Mouse (Mus musculus) cerebellum, adult 8-10 months (tissue): ENCODE data around the gene Oxsm.

Source experiments
- DNase-seq: peaks from one replicate; pipeline ENCODE4 v3.0.0; 2022

The Oxsm gene

DNA sequence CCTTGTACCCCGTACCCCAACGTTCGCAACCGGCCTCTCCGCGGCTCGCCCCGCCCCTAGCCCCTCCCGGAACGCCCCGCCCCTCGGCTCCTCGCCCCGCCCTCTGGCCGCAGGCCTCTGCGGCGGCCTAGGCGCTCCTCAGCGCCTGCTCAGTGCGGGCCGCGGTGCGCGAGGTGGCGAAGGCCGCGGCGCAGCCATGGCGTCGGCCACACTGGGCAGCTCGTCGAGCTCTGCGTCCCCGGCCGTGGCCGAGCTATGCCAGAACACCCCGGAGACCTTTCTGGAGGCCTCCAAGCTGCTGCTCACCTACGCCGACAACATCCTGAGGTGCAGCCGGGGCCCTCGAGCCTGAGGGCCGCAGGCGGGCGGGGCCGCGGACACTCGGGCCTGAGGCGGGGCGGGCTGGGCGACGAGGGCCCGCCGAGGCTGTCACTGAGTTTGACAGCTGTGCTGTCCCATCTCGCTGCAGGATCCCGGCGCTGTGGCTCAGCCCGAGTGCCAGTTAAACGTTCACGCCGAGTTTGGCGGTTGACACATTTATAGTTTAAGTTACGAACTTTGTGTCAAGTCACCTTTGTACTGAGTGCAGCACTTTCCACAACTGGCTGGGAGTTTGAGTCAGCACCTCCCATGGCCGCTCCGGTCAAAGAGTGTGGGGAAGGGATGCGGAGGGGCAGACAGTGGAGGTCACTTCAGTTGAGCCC, at the start of gene Oxsm, which contains the start of gene Ngly1:
Gene Oxsm, minus strand, starts transcription at position 638 of the 704 bp plus-strand sequence.
Gene Ngly1, plus strand, starts transcription at position 110 of the 704 bp plus-strand sequence.
- peak; percentile 85 for DNase-seq

DNA sequence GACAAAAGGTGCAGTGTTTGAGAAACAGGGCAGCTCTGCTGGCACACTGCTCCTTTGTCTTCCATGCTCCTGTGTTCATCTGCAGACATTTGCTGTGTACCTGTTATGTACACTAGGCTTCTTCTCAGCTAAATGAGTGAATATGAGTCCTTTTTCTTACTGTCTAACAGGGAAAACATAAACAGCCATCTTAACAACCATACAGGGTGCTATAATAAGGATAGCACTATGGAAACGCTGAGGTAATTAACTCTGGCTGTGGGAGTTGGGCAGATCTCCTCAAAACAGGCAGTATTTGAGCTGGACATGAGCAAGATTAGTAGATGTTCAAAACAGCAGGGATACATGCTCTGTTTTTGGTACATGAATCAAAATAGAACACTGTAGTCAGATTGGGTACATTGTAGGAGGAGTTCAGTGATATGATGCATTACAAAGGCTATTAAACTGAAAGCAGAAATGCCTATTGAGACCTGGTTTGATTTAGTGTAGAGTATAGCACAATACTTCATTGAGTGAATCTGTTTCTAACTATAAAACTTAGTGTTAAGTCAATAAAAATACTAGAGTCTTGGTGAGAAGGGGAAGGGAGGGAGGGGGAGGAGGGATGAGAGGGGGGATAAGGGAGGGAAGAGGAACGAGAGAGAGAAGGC, 47.3 kb upstream of the Oxsm start:
- DNase-seq: no peak

DNA sequence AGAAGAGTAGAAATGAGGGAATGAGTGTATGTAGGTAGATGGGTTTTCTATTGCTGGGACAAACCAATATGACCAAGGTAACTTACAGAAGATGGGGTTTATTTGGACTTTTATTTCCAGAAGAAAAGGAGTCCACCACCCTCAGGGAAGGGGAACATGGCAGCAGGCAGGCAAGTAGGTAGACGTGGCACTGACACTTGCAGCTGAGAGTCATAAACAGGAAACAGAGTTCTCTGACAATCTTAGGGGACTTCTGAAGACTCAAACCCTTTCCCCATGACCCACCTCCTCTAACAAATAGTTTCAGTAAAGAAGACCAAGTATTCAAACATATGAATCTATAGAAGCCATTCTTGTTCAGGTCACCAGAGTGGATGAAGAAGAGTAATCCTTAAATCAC, 44.3 kb upstream of the Oxsm start:
- DNase-seq: no peak

DNA sequence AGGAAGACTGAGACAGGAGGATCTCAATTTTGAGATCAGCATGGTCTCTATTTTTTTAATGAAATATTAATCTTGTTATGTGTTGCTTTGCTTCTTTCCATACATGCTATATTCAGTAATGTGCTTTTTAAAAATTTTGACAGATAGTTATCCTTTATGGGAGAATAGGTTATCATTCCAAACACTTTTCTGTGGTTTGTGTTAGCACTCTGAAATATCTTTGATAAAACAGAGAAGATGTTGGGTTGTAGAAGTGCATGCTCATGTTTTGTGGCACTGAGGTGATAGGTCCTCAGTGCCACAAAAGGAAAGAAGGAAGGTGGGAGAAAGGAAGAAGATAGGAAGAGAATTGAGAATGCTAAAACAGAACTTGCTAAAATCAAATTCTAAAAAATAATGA, 43.4 kb upstream of the Oxsm start:
- no peak for DNase-seq

DNA sequence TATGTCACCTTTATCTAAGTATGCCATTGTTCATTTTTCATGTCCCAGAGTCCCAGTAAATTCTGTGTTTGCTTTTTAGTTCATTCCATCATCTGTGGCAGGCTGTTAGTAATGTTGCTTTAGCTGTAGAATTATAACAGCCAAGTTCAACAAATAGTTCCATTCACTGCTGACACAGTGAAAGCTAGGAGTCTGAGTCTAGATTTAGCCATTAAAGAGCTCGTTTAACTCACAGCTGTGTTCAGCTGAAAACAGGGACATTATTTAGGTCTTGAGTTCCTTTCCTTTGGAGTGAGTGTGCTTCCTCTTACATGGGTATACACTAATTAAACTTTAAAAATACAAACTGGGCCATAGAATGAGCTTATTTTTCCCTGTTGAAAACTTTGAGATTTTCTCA, 42.8 kb upstream of the Oxsm start:
- DNase-seq: no peak

DNA sequence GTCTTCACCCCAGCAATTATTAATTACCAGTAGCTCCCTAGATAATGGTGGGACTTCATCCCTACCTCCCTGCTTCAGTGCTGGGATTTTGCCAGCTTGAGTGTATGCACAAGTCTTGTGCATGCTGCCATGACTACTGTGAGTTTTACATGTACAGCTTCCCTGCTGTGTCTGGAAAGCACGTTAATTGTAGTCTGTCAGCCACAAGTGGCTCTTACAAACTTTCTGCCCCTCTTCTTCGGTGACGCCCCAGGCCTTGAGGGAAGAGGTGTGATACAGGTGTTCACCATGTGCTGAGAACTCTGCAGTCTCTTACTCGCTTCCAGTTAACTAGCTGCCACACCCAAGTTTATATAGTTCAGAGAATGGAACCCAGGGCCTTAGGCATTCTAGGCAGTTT, 34.4 kb upstream of the Oxsm start:
- no peak for DNase-seq

DNA sequence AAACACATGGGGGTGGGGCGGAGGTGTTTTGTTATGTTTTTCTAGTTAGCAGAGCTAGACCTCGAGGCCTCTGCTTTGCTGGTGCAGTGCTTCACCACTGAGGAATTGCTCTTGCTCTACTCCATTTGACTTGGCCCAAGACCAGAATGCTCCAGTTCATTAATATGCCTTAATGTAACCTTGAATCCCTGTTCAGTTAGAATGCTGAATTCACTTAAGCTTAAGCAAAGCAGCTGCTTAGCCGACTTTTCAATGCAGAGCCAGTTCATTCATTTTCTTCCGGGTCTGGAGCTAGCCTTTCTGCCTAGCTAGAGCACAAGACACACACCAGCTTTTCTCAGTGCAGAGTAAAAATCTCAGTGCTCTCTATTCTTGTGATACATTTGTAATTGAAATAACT, 29.6 kb upstream of the Oxsm start:
- DNase-seq: no peak

DNA sequence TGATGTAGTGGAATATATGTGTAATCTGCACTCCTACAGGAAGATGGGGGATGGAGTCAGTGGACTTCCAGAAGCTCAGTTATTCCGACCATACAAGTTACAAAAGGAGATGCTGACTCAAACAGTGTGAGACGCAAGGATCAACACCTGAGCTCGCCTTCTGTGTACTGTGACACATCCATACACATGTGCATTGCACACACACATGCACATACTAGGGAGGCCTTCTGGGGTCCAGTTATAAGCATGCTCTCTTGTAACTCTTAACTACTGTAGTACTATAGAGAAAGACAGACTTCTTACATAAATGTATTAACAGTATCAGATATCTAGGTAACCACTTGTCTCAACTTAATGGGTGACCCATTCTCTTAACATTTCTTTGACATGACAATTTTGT, 24.1 kb upstream of the Oxsm start:
- DNase-seq: no peak

DNA sequence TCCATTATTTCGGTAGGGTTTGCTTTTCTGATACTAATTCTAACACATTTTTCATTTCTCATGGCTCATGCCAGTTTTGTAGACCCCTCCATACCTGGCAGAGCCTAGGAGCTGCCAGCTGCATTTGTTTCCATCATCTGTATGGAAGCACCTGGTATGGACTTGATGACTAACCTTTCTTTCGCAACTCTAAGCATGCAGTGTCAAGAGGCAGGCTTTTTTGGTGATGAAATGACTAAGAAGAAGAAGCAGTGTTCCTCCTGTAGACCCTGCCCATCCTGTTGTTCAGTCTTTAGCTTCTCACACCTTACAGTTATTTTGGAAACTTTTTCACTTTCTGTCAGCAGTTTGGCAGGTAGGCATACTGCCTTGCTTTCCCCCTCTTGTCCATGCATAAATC, 20.2 kb upstream of the Oxsm start:
- no peak for DNase-seq

DNA sequence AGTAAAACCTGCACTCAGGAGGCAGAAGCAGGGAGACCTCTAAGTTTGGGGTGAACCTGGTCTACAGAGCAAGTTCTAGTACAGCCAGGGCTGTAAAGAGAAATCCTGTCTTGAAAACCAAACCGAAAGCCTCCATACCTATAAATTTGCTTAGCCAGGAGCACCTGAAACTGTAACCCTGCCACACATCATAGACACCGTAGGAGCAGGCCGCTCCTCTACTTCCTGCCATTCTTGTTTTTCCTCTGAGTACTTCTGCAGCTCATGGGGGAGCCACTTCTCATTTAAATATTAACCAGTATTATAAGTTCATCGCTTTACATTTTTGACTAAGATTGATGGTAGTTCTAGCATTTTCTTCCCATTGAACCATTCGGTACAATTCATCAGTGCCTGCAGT, 17.4 kb upstream of the Oxsm start:
- no peak for DNase-seq

DNA sequence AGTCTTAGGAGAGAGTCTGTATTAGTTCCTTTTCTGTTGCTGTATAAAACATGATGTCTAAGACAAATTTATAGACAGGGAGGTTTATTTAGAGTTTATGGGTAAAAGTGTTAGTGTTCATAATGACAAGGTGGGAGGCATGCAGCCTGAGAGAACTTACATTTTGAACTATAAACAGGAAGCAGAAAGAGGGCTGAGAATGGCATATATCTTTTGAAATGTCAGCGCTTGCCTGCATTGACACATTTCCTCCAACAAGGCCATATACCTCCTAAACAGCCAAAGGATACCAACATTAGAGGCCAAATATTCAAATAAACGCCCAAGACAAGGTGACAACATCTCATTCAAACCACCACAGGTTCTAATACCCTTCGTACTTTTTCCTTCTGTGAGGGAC, 12.3 kb upstream of the Oxsm start:
- DNase-seq: no peak

DNA sequence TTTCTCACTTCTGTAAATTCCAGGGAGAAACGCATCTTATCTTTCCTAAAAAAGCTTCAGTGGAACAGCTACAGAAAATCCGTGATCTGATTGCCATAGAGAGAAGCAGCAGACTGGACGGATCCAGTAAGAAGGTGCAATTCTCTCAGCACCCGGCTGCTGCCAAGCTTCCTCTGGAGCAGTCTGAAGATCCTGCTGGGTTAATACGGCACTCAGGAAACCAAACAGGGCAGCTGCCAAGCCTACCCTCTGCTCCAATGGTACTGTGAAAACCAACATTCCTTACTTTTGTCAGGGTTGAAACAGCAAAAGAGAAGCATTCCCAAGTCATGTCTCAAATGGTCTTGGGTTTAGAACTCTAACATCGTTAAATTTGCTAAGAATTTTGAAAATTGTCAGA, 10.9 kb upstream of the Oxsm start:
- DNase-seq: peak; percentile 65

DNA sequence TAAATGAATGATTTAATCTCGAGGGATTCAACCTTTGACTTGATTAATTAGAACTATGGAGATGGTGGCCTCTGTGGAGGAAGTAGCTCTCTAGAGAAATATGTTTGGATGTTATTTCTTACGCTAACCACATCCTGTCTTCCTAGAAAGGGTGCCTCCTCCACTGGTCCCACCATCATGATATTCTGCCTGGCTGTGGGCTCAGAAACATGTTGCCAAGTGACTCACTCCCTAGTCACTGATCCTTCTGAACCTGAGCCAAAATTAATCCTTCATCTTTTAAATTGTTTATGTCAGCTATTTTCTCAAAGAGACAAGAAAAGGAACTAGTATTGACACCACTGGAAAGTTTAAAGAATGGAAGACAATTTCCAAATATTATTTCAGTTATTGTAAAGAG, 6.6 kb upstream of the Oxsm start:
- DNase-seq: no peak

DNA sequence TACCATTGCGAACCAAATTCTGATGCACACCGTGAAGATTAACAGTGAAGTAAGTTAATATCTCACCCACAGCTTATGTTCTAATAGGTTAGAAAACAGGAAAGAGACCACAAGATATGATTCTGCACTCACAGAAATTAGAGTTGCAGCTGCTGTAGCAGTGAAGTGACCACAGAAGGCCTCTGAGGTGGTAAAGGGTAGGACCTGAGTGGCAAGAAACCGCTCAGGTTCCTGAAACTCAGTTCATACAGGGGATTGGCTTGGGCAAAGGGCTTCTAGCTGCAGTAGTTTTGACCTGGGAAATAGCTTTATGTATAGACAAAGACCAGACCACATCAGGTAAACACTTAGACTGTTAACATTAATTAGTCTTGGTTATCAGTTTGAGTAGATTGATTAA, 6.1 kb upstream of the Oxsm start:
- DNase-seq: no peak

DNA sequence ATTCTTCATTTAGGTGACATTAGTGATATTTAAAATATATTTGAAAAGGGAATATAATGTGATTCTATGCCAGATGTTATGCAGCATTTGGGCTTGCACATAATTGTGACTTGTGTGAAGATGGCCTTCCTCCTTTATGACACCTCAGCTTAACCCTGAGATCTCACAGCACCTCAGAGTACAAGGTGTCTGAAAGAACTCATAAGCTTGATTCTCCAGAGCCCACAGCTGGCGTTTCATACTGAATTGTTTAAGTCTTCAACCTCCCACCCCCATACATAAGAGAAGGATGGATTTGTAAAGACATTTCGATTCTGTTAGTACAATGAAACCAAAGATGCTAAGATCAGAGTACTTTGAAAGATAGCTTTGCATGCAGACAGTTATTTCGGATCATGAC, 491 bp upstream of the Oxsm start:
- DNase-seq: no peak

DNA sequence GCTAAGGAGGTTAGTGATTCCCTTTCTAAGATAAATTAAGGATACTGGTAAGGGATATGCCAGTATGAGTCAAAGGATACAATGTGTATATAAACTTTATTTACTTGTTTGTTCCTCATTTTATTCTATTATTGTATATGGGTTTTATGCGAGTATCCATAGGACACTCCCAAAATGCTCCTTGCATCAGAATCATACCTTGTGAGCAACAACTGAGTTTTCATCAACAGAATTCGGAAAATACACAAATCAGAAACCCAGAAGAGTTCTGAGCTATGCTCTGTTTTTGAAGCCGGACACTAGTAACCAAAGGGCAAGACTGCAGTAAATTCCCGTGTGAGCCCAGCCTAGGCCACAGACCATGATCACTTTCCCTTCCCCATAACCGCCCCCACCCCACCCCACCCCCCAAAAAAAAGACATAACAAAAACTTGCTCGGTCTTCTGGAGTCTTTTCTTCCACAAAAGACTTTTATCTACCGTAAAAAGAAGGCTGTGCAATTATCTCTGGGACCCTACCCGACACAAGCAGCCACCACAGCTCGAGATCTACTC, 928 bp downstream of the Oxsm start:
- DNase-seq: no peak

DNA sequence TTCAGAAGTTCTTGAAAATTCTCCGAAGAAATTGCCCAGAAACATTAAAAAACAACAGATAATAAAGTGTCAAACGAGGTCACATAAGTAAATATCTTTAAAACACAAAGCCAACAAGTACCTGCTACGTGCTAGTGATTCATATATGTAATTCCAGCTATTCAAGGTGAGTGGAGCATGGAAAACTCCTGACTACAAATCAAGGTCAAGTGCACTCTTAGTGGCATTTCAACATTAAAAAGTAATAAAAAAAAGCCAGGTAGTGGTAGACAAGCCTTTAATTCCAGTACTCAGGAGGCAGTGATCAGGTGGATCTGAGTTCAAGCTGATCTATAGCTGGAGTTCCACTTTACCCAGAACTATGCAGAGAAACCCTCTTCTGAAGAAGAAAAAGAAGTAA, 1.5 kb downstream of the Oxsm start:
- DNase-seq: no peak

DNA sequence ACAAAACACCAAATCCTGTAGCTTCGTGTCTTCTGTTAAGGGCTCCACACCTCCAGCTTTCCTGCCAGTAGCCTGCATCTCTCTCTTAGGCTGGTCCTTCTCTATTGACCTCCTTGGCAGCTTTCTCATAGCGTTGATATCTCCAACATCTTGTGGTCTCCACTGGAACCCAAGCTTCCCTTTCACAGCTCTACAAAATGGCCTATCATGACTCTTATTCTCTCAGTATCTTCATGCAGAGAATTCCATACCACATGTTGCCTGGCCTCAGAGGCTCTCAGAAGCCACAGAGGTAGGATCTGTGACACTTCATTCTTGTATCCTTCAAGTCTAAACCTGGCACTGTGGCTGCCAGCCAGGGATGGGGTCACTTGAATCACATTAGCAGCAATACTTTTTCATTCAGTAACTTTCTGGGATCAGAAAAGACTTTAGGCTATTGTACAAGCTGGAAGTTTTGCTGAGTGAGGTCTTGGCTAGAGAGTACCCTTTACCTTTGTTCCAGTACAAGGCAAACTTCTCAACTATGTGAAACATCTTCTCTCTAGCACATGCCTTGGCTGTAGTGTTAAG, 3.2 kb downstream of the Oxsm start:
- no peak for DNase-seq

DNA sequence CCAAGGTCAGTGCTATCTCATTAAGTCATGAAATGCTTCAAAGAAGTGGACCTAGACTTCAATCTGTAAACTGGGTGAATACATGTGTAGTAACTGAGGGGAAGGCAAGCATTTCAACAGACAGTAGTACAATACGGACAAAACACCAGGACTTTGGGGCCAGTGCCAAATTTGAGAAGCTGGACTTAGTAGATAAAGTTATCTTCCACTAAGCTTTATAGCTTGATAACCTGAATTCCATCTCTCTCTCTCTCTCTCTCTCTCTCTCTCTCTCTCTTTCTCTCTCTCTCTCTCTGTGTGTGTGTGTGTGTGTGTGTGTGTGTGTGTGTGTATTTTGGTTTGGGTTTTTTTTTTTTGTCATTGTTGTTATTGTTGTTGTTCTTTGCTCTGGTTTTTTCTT, 4.5 kb downstream of the Oxsm start:
- DNase-seq: no peak

DNA sequence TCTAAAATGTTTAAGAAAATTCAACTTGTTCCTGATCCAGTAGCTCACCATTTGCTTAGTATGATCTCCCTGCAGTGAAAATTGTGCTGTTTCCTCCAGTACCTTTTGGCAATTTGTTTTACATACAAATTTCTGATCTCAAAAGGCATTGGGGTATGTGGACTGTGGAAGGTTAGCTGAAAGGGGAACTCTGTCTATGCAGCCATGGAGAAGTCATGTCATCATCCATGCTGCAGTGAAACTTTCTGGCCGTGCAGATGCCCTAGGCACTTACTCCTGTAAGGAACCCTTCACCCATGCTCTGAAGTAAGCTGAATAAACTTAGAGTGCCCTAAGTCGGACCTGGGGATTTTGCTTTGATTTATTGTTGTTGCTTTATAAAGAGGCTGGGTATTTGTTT, 5.2 kb downstream of the Oxsm start:
- DNase-seq: no peak

DNA sequence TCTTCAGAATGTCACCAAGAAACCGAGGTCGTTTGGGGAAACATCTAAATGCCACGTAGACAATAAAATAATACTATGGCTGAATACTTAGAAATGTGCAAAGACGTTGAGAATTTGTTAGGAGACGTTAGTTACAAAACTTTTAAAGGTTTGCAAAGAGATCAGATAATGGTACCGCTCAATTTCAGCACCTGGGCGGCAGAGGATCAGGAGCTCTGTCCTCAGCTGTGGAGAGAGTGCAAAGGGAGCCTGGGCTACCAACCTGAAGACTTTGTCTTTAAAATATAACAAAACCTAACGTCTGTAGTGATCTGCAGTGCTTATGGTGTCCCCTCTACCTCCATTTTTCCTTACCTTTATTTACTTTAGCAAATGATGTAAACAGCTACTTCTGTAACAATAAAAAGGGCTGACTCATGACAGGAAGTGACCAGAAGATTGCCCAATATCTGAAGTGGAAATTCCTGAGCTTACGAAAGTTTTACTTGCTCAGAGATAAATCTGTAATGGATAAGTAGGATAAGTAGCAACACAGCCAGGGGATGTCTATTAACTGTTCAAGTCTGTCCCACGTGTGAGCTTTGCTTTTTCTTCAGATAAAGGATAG, 5.9 kb downstream of the Oxsm start:
- no peak for DNase-seq

DNA sequence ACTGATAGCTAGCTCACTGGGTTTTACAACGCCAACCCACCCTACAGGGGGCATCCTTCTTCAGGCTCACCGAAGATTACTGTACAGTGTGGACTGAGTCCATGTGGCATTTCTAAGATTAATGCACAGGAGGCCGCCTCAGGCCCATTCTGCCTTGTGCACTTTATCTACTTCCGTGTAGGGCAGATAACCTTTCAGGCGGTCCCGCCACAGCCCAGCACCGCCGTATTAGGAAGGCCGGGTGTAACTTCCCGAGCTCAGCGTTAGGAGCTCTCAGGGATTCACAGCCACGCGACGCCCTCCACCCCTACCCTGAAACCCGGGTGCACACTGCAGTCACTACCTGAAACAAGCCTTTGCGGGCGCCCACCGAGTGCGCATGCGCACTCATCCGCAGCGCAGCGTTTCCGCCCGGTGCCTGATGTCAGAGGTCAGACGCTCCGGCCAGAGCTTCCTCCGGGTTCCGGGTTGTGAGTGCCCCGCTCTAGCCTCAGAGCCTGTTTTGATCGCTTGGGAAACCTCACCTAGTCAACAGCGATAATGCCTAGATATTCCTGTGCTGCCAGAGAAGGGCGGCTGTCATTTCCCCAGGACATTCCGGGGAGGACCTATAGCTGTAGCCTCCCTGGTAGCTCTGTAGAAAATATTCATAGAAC, 6.5 kb downstream of the Oxsm start:
- DNase-seq: peak; percentile 93

DNA sequence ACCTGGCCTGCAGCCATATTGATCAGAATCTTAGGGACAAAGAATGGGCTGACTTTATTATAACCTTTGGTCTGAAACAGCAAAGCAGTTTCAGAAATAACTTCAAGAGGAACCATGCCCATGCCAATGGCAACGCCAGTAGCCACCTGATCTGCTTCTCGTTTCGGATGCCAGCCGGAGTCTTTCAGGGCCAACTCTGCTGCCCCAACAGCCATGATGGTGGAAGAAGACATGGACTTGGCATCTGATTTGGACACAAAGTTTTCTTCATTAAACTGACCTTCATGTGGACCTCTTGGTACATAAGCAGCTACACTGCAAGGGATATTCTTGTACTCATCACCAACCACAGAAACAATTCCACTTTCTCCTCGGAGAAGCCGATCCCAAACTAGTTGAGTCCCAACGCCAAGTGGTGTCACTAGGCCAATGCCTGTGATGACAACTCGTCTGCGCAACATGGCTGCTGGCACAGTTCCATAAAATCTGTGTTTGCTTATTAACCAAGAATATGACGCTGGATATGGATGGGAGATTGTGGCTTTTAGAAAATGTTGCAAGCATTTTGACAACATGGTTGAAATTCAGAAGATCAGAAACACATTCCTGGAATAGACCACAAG, 7.3 kb downstream of the Oxsm start:
- DNase-seq: peak; percentile 22
